Mouse (Mus musculus): Measurements from ENCODE around the gene Vmn1r89. TPM values are rescaled to one million over a fixed set of nuclear protein-coding genes. Genes with fewer than 3 reads are reported as not detected.

The Vmn1r89 gene
- total RNA-seq (2021), result not detected
- long read RNA-seq, experiment 1, result 0 reads
- long read RNA-seq, experiment 2, result 0 reads

DNA sequence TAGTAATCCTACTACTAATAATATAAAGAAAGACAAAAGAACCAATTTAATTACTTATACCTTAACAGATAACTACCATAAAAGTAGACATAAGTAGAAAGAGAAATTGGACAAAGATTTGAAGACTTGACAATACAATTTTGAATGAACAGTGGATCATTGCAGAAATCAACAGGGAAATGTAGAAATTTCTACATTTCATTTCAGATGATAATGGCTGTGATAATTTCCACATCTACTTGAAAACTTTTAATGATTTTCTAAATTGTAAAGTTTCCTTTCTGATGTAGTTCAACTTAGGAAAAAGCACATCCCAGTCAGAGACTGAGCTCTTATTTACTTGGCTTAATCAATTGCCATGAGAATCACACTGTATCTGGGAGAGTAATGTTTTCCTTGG lies at the start of gene Vmn1r89:
Gene Vmn1r89 (plus strand): TSS at position 301 of the 400 bp plus-strand sequence.
- no peak for DNase-seq (ENCODE audit: low spot score in 2 of 2)

DNA sequence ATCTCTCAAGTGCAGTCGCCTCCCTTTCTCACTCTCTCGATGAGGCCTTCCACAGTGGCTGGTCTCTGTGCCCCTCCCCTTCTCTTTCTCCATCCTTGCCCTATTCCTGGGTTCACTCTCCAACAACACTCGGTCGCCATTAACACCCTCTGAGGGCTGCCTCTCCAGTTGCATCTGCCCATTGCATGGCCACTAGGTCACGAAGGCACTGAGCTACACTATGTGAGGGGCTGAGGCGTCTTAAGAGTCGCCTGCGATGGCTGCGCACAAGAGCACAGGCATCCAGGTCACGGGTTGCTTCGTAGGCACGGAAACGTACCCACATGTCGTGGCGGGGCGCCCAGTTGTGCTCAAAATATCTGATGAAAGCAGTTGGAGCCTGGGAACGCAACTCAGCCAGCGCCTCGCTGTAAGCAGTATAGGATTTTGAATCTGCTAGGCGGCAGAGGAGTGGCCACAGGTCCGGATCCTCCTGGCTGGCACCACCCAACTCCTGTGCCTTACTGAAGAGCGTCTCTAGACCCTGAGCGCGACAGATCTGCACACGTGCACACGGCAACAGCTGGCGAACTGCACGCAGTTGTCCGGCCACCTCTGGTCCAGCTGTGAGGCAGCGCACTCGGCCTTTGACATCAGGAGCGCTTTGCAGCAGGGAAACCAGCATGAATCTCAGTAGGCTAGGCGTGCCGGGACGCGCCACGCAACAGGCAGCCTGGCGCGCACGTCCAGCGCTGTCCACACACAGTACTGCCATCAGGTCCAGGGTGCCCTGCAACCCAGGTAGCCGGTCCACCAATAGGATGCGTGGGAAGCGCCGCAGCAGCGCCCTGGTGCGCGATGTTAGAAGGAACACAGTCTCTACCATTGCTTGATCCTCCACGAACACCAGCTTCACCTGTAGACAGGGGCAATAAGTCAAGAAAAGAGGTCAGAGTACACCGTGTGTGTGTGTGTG lies 48.2 kb downstream of the Vmn1r89 start:
- peak in 1 of 2 experiments; percentile 10 for DNase-seq (ENCODE audit: low spot score in 2 of 2)

DNA sequence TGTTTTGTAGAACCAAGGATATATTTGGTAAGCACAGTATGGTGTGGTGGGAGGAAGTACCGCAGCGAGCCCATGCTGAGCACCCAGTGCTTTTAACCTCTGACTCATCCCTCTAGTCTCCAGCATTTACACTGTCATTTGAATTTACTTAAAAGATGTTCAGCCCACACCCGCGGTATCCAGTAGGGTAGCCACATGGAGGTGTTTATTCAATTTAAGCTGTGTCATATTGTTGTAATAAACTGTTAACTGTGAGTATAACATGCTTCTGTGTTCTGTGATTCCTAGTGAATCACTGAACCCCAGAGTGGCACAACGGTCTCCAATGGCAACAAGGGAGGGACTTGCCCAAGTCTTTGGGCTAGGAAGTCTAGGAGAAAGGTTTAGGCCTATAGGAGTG lies 51.0 kb downstream of the Vmn1r89 start:
- DNase-seq (ENCODE audit: low spot score in 2 of 2), result no peak

DNA sequence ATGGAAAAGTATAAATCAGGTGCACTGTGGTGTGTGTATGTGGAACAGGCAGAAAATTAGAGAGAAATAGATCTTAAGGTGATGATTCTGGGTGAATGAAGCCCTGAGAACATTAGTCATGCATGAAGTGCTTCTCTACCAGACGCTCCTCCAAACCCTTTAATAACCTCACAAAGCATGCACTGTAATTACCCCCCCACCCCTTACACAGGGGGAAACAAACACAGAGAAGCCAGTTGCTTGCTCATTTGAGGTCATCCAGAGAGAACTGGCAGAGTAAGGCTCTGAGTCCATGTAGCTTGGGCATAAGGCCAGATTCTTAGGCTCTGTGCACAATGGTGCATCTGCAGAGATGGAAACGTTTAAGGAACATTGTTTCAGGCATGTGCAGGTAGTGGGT lies 51.6 kb downstream of the Vmn1r89 start:
- no peak for DNase-seq (ENCODE audit: low spot score in 2 of 2)

DNA sequence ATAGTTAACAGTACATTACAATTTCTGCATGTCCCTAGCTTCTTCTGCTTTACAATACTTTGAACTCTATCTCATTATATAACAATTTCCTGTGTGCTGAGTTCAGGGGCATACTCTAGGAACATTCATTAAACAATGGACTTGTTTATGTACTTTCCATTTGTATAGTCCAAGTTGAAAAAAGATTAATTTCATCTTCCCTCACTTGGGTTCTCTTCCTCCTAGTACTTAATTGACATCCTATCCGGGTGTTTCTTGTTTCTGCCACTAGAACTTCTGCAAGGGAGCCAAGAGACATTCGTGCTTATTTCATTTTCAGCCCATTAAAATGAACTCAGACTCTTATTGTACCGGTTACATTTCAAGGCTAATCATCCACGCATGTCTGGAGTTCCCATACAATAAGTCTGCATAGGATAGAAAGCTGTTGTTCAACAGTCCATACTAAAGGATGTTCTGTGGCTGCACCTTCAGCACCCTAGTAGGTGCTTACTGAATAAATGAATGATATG lies 56.0 kb downstream of the Vmn1r89 start:
- no peak for DNase-seq (ENCODE audit: low spot score in 2 of 2)

DNA sequence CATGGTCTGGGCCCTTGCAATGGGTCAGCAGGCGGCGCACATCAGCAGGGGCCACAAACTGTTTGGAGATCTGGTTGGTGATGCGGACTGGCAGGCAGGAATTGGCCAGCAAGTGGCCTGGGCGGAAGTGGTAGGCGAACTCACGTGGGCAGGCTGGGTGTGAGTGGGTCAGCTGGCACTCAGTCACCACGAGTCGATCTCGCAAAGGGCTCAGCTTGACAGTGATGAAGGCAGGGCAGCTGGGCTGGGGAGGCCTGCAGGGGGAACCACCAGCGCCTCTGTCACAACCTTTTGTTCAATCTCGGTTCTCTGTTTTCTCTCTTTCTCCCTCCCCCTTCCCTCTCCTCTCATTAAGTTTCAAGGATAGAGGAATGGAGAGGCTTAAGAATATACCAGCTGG lies 56.6 kb downstream of the Vmn1r89 start:
- no peak for DNase-seq (ENCODE audit: low spot score in 2 of 2)

Other genes starting within 250 kb of the Vmn1r89 start
- 10 to 100 TPM; 12.0 to 13.5 TPM for gene Zfp324, start 247.2 kb upstream of the Vmn1r89 start, total RNA-seq (2021)
- 1 to 10 TPM; 8.3 to 9.1 TPM for gene Zfp446, start 235.2 kb upstream of the Vmn1r89 start, total RNA-seq (2021)
- under 1 TPM in 1 of 2 experiments, not detected in 1; 0.26 TPM for gene Slc27a5, start 214.8 kb upstream of the Vmn1r89 start, total RNA-seq (2021)
- 100 to 1,000 TPM; 236 to 244 TPM for gene Trim28, start 213.9 kb upstream of the Vmn1r89 start, total RNA-seq (2021)
- 10 to 100 TPM; 27.8 to 30.9 TPM for gene Zbtb45, start 203.0 kb upstream of the Vmn1r89 start, total RNA-seq (2021)
- 100 to 1,000 TPM; 143 to 149 TPM for gene Chmp2a, start 178.2 kb upstream of the Vmn1r89 start, total RNA-seq (2021)
- 100 to 1,000 TPM; 199 to 212 TPM for gene Ube2m, start 174.7 kb upstream of the Vmn1r89 start, total RNA-seq (2021)
- gene Mzf1, start 158.3 kb upstream of the Vmn1r89 start, total RNA-seq (2021), result 10 to 100 TPM; 13.7 to 17.4 TPM
- gene Vmn1r85, start 117.8 kb upstream of the Vmn1r89 start, total RNA-seq (2021), result not detected
- gene Vmn1r86, start 93.1 kb upstream of the Vmn1r89 start, total RNA-seq (2021), result not detected
- not detected for gene Vmn1r87, start 72.9 kb upstream of the Vmn1r89 start, total RNA-seq (2021)
- gene Vmn1r88, start 53.5 kb upstream of the Vmn1r89 start, total RNA-seq (2021), result under 1 TPM; 0.21 to 0.23 TPM
- 1 to 10 TPM; 7.1 to 9.5 TPM for gene Lig1, start 64.3 kb downstream of the Vmn1r89 start, total RNA-seq (2021)
- gene Zswim9, start 65.7 kb downstream of the Vmn1r89 start, total RNA-seq (2021), result 10 to 100 TPM; 12.0 to 12.2 TPM
- under 1 TPM; 0.41 to 0.48 TPM for gene Pla2g4c, start 111.6 kb downstream of the Vmn1r89 start, total RNA-seq (2021)
- under 1 TPM in 1 of 2 experiments, not detected in 1; 0.18 TPM for gene Cabp5, start 185.1 kb downstream of the Vmn1r89 start, total RNA-seq (2021)
- not detected for gene Bsph1, start 237.8 kb downstream of the Vmn1r89 start, total RNA-seq (2021)

Data from layer of hippocampus, postnatal 14 days (tissue).